Mouse (Mus musculus): ENCODE measurements around the gene Defb25. TPM values are rescaled to one million over a fixed set of nuclear protein-coding genes. Genes with fewer than 3 reads are reported as not detected.
"Not testable (repeated sequence)": the region's sequence is repeated elsewhere in the genome, so short reads cannot be mapped to it uniquely, and the experiment has no call there.

Gene Defb25
- polyA plus RNA-seq (2015; fragmentation: Nextera tagmentation; extraction: Ambion mirVana): 0.67 and 2.3 TPM in 2 replicates

DNA sequence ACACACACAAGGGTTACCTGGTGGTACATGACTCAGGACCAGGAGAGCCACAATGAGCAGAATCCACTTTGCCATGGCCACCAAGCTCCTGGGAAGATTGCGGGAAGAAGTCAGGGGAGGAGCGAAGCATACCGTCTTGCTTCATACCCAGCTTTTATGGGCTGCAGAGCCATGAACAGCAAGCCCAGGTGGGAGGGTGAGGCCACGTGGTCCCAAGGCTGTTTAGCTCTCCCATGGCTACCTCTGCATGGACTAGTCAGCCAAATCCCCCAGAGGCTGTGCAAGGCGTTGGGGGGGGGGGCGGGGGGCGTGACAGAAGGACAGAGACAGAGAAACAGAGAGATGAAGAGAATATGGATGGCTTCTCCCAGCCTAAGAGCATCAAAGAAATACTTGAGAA, at the start of gene Defb25:
Gene Defb25, minus strand, starts transcription at position 101 of the 400 bp plus-strand sequence.
- no peak for ATAC-seq
- Histone ChIP-seq H3K4me3 (replicated peaks) (no peak within 1 kb of the TSS), H3K27ac (no peak within 1 kb of the TSS), H3K4me1 (replicated peaks) (peaks cover 10% of the 10 kb centered on the region), H3K9me3 (no peaks in the 10 kb centered on the region), H3K36me3 (no peaks in the 10 kb centered on the region), H3K27me3 (replicated peaks) (peaks cover 20% of the 10 kb centered on the region), H3K9ac (no peak within 1 kb of the TSS), H3K4me2 (replicated peaks) (no peak within 1 kb of the TSS)
- WGBS: 80% methylated on average over 7 of the region's 7 CpGs

GRCm38 (mm10) chr2:152672166-152672565, 49.3 kb upstream of the Defb25 start:
- H3K36me3 ChIP-seq: peaks cover 13% of the 10 kb centered on the region; the same call in 1 of the 2 replicates
- H3K4me1 ChIP-seq (replicated peaks): peaks cover 28% of the 10 kb centered on the region
- no peak overlapping the region for H3K27ac ChIP-seq
- ATAC-seq: no peak
- WGBS: 83% methylated on average over 12 of the region's 12 CpGs
- no peaks in the 10 kb centered on the region for H3K27me3 ChIP-seq (replicated peaks)
- no peak overlapping the region for H3K4me3 ChIP-seq (replicated peaks)
- peak overlapping the region; percentile 89; the same call in 1 of the 2 replicates for H3K9ac ChIP-seq
- H3K4me2 ChIP-seq (replicated peaks): peak overlapping the region; percentile 60
- no peaks in the 10 kb centered on the region for H3K9me3 ChIP-seq

- H3K4me3 ChIP-seq (replicated peaks): peak overlapping the region; percentile 86
- peaks cover 28% of the 10 kb centered on the region for H3K4me1 ChIP-seq (replicated peaks)
- H3K27me3 ChIP-seq (replicated peaks): no peaks in the 10 kb centered on the region
- WGBS: 19% methylated on average over 5 of the region's 5 CpGs
- no peaks in the 10 kb centered on the region for H3K9me3 ChIP-seq
- no peak overlapping the region for H3K27ac ChIP-seq
- H3K36me3 ChIP-seq: peaks cover 9% of the 10 kb centered on the region; the same call in 1 of the 2 replicates
- H3K9ac ChIP-seq: peak overlapping the region; percentile 89
- peak overlapping the region; percentile 60 for H3K4me2 ChIP-seq (replicated peaks)
- ATAC-seq: peak; percentile 23
Observed at GRCm38 (mm10) chr2:152671642-152671999, 48.8 kb upstream of the Defb25 start.

- WGBS: 49% methylated on average over 9 of the region's 9 CpGs
- no peak; the same call in 1 of the 2 replicates for ATAC-seq
- Histone ChIP-seq H3K4me3 (replicated peaks) (peak overlapping the region; percentile 86), H3K9ac (peak overlapping the region; percentile 89), H3K27ac (no peak overlapping the region), H3K36me3 (peaks cover 6% of the 10 kb centered on the region; the same call in 1 of the 2 replicates), H3K9me3 (no peaks in the 10 kb centered on the region), H3K4me1 (replicated peaks) (peaks cover 28% of the 10 kb centered on the region), H3K4me2 (replicated peaks) (peak overlapping the region; percentile 60), H3K27me3 (replicated peaks) (no peaks in the 10 kb centered on the region)
Observed at GRCm38 (mm10) chr2:152670983-152671641, 48.3 kb upstream of the Defb25 start.

- WGBS: under 1% methylated on average over 46 of the region's 46 CpGs
- Histone ChIP-seq H3K4me3 (replicated peaks) (peak overlapping the region; percentile 86), H3K4me2 (replicated peaks) (peak overlapping the region; percentile 60), H3K4me1 (replicated peaks) (peaks cover 28% of the 10 kb centered on the region), H3K27me3 (replicated peaks) (no peaks in the 10 kb centered on the region), H3K9me3 (no peaks in the 10 kb centered on the region), H3K9ac (peak overlapping the region; percentile 89), H3K27ac (peak overlapping the region; percentile 94), H3K36me3 (no peaks in the 10 kb centered on the region)
- peak; percentile 80 for ATAC-seq
Observed at GRCm38 (mm10) chr2:152669639-152670484, 47.0 kb upstream of the Defb25 start.

DNA sequence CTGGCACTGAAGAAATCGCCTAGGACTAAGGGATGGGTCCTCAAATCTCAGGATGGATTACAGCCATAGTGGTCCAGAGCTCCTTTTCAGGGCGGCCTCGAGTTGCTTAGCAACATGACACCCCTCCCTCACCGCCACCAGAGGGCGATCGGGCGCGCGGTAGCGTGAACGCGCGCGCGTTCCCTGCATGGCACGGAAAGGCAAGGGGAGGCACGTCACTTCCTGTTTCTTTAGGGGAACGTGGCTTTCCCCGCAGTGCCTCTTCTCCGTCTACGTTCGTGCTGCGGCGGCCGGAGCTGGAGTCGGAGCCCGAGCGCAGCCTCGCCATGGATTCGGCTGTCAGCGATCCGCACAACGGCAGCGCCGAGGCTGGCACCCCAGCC, 46.4 kb upstream of the Defb25 start, which contains the start of gene H13:
Gene H13, plus strand, starts transcription at position 206 of the 383 bp plus-strand sequence.
- Histone ChIP-seq H3K36me3 (no peaks in the 10 kb centered on the region), H3K4me1 (replicated peaks) (peaks cover 28% of the 10 kb centered on the region), H3K9me3 (no peaks in the 10 kb centered on the region), H3K27me3 (replicated peaks) (no peaks in the 10 kb centered on the region), H3K4me3 (replicated peaks) (peak within 1 kb of the TSS; percentile 86), H3K4me2 (replicated peaks) (peak within 1 kb of the TSS; percentile 60), H3K27ac (peak within 1 kb of the TSS; percentile 94), H3K9ac (peak within 1 kb of the TSS; percentile 89)
- ATAC-seq: peak; percentile 87
- 0% methylated on average over 35 of the region's 35 CpGs for WGBS

- not testable (repeated sequence) for H3K27ac ChIP-seq; H3K4me2 ChIP-seq (replicated peaks); H3K9me3 ChIP-seq; ATAC-seq; H3K4me3 ChIP-seq (replicated peaks); H3K27me3 ChIP-seq (replicated peaks); H3K4me1 ChIP-seq (replicated peaks); H3K36me3 ChIP-seq; H3K9ac ChIP-seq
- 65% methylated on average over 3 of the region's 3 CpGs for WGBS
Observed at GRCm38 (mm10) chr2:152666191-152666590, 43.3 kb upstream of the Defb25 start.

DNA sequence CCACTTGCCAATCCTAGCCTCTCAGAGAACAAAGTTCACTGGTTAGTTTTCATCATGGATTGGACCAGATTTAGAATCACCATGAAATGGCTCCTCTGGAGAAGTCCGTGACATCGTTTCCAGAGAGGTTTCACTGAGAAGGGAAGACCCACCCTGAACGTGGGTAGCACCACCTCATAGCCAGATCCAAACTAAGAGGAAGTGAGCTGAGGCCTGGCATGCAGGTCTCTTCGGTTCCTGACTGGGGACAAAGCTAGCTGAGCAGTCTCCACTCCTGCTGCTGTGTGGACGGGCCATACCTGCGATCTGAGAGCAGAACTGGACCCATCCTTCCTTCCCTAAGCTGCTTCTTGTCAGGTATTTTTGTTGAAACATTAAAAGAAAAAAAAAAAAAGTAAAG, 38.3 kb upstream of the Defb25 start:
- no peaks in the 10 kb centered on the region for H3K9me3 ChIP-seq
- no peaks in the 10 kb centered on the region for H3K4me1 ChIP-seq (replicated peaks)
- no peaks in the 10 kb centered on the region for H3K27me3 ChIP-seq (replicated peaks)
- no peaks in the 10 kb centered on the region for H3K36me3 ChIP-seq
- H3K4me2 ChIP-seq (replicated peaks): no peak overlapping the region
- no peak overlapping the region for H3K9ac ChIP-seq
- no peak for ATAC-seq
- 77% methylated on average over 6 of the region's 6 CpGs for WGBS
- no peak overlapping the region for H3K4me3 ChIP-seq (replicated peaks)
- no peak overlapping the region for H3K27ac ChIP-seq

- WGBS: 61% methylated on average over 10 of the region's 10 CpGs
- no peak for ATAC-seq
- Histone ChIP-seq H3K9me3 (no peaks in the 10 kb centered on the region), H3K27me3 (replicated peaks) (no peaks in the 10 kb centered on the region), H3K36me3 (no peaks in the 10 kb centered on the region), H3K4me1 (replicated peaks) (peaks cover 11% of the 10 kb centered on the region), H3K4me3 (replicated peaks) (no peak overlapping the region), H3K27ac (no peak overlapping the region), H3K4me2 (replicated peaks) (no peak overlapping the region), H3K9ac (no peak overlapping the region)
Observed at GRCm38 (mm10) chr2:152657398-152657797, 34.5 kb upstream of the Defb25 start.

DNA sequence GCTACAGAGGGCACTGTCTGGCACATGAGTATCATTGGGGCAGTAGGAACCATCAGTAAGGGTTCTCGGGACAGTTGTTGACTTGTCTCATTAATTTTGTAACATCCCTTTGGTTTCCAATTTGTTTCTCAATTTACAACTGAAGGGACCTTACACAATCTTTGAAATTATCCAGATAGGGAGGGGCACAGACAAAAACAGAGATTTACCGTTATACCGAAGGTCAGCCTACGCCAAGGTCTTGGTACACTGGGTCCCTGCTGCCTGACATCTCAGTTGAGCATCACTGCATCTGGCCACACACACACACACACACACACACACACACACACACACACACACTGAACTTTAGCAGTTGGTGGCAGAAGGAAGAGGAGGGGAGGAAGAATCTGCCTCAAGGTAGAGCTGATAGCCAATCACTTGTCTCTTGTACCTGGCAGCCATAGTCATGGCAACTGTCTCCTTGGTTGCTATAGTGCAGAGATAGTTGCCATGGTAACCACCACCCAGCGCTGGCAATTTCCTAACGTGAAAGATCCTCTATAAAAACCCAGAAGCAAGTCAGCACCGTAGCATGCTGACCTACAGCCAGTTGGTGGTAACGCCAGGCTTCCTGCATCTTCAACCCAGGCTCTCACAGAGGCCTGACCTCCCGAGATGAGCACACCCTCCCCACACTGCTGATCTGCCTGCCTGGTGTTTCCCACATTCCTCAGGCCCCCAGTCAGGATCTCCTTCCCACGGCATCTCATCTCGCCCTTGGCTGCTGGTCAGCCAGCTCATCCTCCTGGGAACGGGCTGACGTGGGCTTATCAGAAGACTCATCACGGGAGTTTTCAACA, 31.2 kb upstream of the Defb25 start:
- Histone ChIP-seq H3K4me1 (replicated peaks) (peaks cover 11% of the 10 kb centered on the region), H3K9me3 (no peaks in the 10 kb centered on the region), H3K4me2 (replicated peaks) (no peak overlapping the region), H3K36me3 (no peaks in the 10 kb centered on the region), H3K27ac (no peak overlapping the region), H3K27me3 (replicated peaks) (no peaks in the 10 kb centered on the region), H3K9ac (no peak overlapping the region), H3K4me3 (replicated peaks) (no peak overlapping the region)
- 33% methylated on average over 14 of the region's 14 CpGs for WGBS
- 0 out of 2 replicates have a peak, but pooled peaks have one; percentile 42 for ATAC-seq

- no peak overlapping the region for H3K4me2 ChIP-seq (replicated peaks)
- no peaks in the 10 kb centered on the region for H3K9me3 ChIP-seq
- no peak overlapping the region for H3K4me3 ChIP-seq (replicated peaks)
- 48% methylated on average over 10 of the region's 10 CpGs for WGBS
- peak overlapping the region; percentile 5; the same call in 1 of the 2 replicates for H3K27ac ChIP-seq
- H3K4me1 ChIP-seq (replicated peaks): peaks cover 11% of the 10 kb centered on the region
- H3K27me3 ChIP-seq (replicated peaks): no peaks in the 10 kb centered on the region
- no peaks in the 10 kb centered on the region for H3K36me3 ChIP-seq
- ATAC-seq: 0 out of 2 replicates have a peak, but pooled peaks have one; percentile 29
- H3K9ac ChIP-seq: no peak overlapping the region
Observed at GRCm38 (mm10) chr2:152652901-152653620, 30.2 kb upstream of the Defb25 start.

All from intestine, embryonic 15.5 days (tissue).